Comparison of ENCODE assay signal across 13 mouse cellular contexts in the genomic region with DNA sequence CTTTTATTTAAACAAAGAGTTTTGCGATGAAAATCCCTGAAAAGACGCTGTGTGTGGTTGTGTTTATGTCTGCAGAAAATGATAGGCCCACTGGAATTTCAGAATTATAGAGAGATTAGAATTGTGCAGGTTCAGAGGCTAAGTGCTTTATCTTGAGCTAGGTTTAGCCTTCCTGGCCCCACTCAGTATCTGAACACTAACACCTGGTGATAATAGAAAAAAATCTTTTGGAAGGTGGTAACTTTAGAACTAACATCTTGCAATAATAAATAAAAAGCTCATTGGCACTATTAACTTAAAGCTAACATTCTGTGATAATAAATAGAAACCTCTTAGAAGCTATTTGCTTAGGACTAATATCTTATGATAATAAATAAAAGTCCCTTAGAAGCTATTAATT. TPM values are rescaled to one million over a fixed set of nuclear protein-coding genes. Genes with fewer than 3 reads are reported as not detected.
A peak's percentile ranks its signal among the peaks of the same experiment; 100 is the strongest.
DNase-seq lines count a peak whose midpoint lies in the region; ATAC-seq and TF ChIP-seq lines count a peak whose summit lies in the region.
"Had no signal": no experiment of that assay in that cellular context is flagged by ENCODE, and none has a peak within 500 bp of the region (broad histone marks: within the 10 kb centered on the region; RNA-seq: fewer than 3 reads in every experiment).

No protein-coding gene starts in this region.

- H3K27ac ChIP-seq in heart, embryonic 12.5 days (ENCODE audit: poor library complexity, severe bottlenecking) = no peak overlapping the region
- no peak overlapping the region for H3K27ac ChIP-seq in liver, embryonic 14.5 days
- 0 out of 2 replicates have a peak overlapping the region, but pooled peaks have one; percentile 89 for H3K27ac ChIP-seq in midbrain, embryonic 15.5 days
- no peak overlapping the region for H3K27ac ChIP-seq in midbrain, postnatal 0 days (ENCODE audit: low read depth, low read length)
- H3K27ac ChIP-seq: forebrain, embryonic 13.5 days; hindbrain, embryonic 12.5 days had no signal

- TF ChIP-seq EP300 in liver, embryonic 14.5 days (IDR thresholded peaks at IDR 0.05; ENCODE audit: low read depth) = 0 out of 2 replicates have a peak, but pooled peaks have one; percentile 15

- no peak overlapping the region for H3K4me3 ChIP-seq in heart, embryonic 12.5 days
- no peak overlapping the region for H3K4me3 ChIP-seq in liver, embryonic 14.5 days (ENCODE audit: insufficient read depth in 1 of 2, low read depth in 2 of 2, low read length in 2 of 2)
- no peak overlapping the region for H3K4me3 ChIP-seq in midbrain, embryonic 15.5 days
- H3K4me3 ChIP-seq in midbrain, postnatal 0 days (ENCODE audit: low read depth, low read length) = no peak overlapping the region

- 0 out of 2 replicates have a peak overlapping the region, but pooled peaks have one; percentile 18 for H3K9ac ChIP-seq in heart, embryonic 12.5 days
- no peak overlapping the region for H3K9ac ChIP-seq in liver, embryonic 14.5 days (replicated peaks)
- no peak overlapping the region for H3K9ac ChIP-seq in midbrain, embryonic 15.5 days
- no peak overlapping the region for H3K9ac ChIP-seq in midbrain, postnatal 0 days (replicated peaks; ENCODE audit: low read length, poor library complexity, severe bottlenecking)
- H3K9ac ChIP-seq: forebrain, embryonic 13.5 days; hindbrain, embryonic 12.5 days had no signal

- H3K27me3 ChIP-seq in heart, embryonic 12.5 days (replicated peaks) = no peaks in the 10 kb centered on the region
- H3K27me3 ChIP-seq in liver, embryonic 14.5 days (ENCODE audit: control insufficient read depth, insufficient read depth, low read length) = no peaks in the 10 kb centered on the region
- H3K27me3 ChIP-seq in midbrain, embryonic 15.5 days (replicated peaks) = no peaks in the 10 kb centered on the region
- no peaks in the 10 kb centered on the region for H3K27me3 ChIP-seq in midbrain, postnatal 0 days (ENCODE audit: insufficient read depth, low read length)
- H3K27me3 ChIP-seq: forebrain, embryonic 13.5 days; hindbrain, embryonic 12.5 days; hindbrain, embryonic 15.5 days; Patski had no signal

- WGBS in heart, embryonic 12.5 days = 67% methylated on average over 2 of the region's 2 CpGs
- WGBS in liver, embryonic 14.5 days (ENCODE audit: insufficient replicate concordance) = 48% methylated on average over 2 of the region's 2 CpGs
- 67% methylated on average over 2 of the region's 2 CpGs for WGBS in midbrain, embryonic 15.5 days
- 69% methylated on average over 2 of the region's 2 CpGs for WGBS in midbrain, postnatal 0 days

- no peak for DNase-seq in heart, adult 11 months
- no peak for DNase-seq in liver, embryonic 14.5 days (ENCODE audit: low read depth in 3 of 3, low spot score in 3 of 3)
- DNase-seq in liver = no peak
- no peak for DNase-seq in midbrain, postnatal 0 days (ENCODE audit: low spot score)
- DNase-seq: gastrocnemius, postnatal 14 days had no signal

- H3K36me3 ChIP-seq in heart, embryonic 12.5 days = no peaks in the 10 kb centered on the region
- no peaks in the 10 kb centered on the region for H3K36me3 ChIP-seq in liver, embryonic 14.5 days (replicated peaks; ENCODE audit: control insufficient read depth, insufficient read depth, low read depth)
- no peaks in the 10 kb centered on the region for H3K36me3 ChIP-seq in midbrain, embryonic 15.5 days (replicated peaks)
- H3K36me3 ChIP-seq in midbrain, postnatal 0 days (ENCODE audit: insufficient read depth, low read length) = no peaks in the 10 kb centered on the region
- H3K36me3 ChIP-seq: forebrain, embryonic 10.5 days; heart, embryonic 10.5 days; hindbrain, embryonic 12.5 days; hindbrain, embryonic 15.5 days had no signal

- H3K4me2 ChIP-seq in heart, embryonic 12.5 days = no peak overlapping the region
- H3K4me2 ChIP-seq in liver, embryonic 14.5 days (ENCODE audit: low read depth) = peak overlapping the region; percentile 67
- no peak overlapping the region for H3K4me2 ChIP-seq in midbrain, embryonic 15.5 days
- H3K4me2 ChIP-seq in midbrain, postnatal 0 days (ENCODE audit: low read depth, low read length, poor library complexity, severe bottlenecking) = no peak overlapping the region

- H3K4me1 ChIP-seq in heart, embryonic 12.5 days (replicated peaks) = no peaks in the 10 kb centered on the region
- peaks cover 0 to 7% of the 10 kb centered on the region in 2 experiments; a peak in 3 of 4 replicates for H3K4me1 ChIP-seq in liver, embryonic 14.5 days (replicated peaks; ENCODE audit: control insufficient read depth in 2 of 2, insufficient read depth in 2 of 2, low read length in 1 of 2)
- peaks cover 6% of the 10 kb centered on the region for H3K4me1 ChIP-seq in midbrain, embryonic 15.5 days
- no peaks in the 10 kb centered on the region for H3K4me1 ChIP-seq in midbrain, postnatal 0 days (ENCODE audit: insufficient read depth, low read length)
- H3K4me1 ChIP-seq: forebrain, embryonic 13.5 days; heart, embryonic 10.5 days; hindbrain, embryonic 12.5 days had no signal

- no peak for TF ChIP-seq CTCF in liver, embryonic 14.5 days (IDR thresholded peaks at IDR 0.05; ENCODE audit: low read depth)
- TF ChIP-seq CTCF in midbrain, postnatal 0 days (IDR thresholded peaks at IDR 0.05) = no peak

- H3K9me3 ChIP-seq in heart, embryonic 12.5 days (replicated peaks) = no peaks in the 10 kb centered on the region
- no peaks in the 10 kb centered on the region for H3K9me3 ChIP-seq in liver, embryonic 14.5 days (ENCODE audit: control insufficient read depth, low read length)
- no peaks in the 10 kb centered on the region for H3K9me3 ChIP-seq in midbrain, embryonic 15.5 days
- no peaks in the 10 kb centered on the region for H3K9me3 ChIP-seq in midbrain, postnatal 0 days (ENCODE audit: low read length)
- H3K9me3 ChIP-seq: forebrain, embryonic 10.5 days; forebrain, embryonic 13.5 days; heart, embryonic 10.5 days; hindbrain, embryonic 12.5 days; hindbrain, embryonic 15.5 days had no signal

- no peak for ATAC-seq in heart, embryonic 12.5 days (ENCODE audit: insufficient number of reproducible peaks, low FRiP score)
- no peak for ATAC-seq in liver, embryonic 14.5 days (ENCODE audit: insufficient read depth)
- no peak for ATAC-seq in midbrain, embryonic 15.5 days (replicated peaks)
- ATAC-seq in midbrain, postnatal 0 days (ENCODE audit: low FRiP score) = no peak
- ATAC-seq: Patski had no signal

RNA-seq across cellular contexts. Expression of gene Tmem29, which starts 1.2 kb away (rescaled TPM):
- polyA plus RNA-seq in heart, embryonic 12.5 days (2016; fragmentation: Nextera tagmentation; extraction: Ambion mirVana) = 17.5 and 20.3 TPM in 2 replicates
- 4.9 and 10.1 TPM in 2 replicates for polyA plus RNA-seq in liver, embryonic 14.5 days (2012; rRNA removed)
- 14.8 and 15.7 TPM in 2 replicates for polyA plus RNA-seq in liver, embryonic 14.5 days (2014; fragmentation: Nextera tagmentation; extraction: Ambion mirVana)
- polyA plus RNA-seq in midbrain, embryonic 15.5 days (2015; fragmentation: Nextera tagmentation; extraction: Ambion mirVana) = 70.9 and 77.2 TPM in 2 replicates
- total RNA-seq in midbrain, postnatal 0 days (2014; rRNA removed) = 53.8 and 67.6 TPM in 2 replicates
- 85.0 and 97.7 TPM in 2 replicates for polyA plus RNA-seq in midbrain, postnatal 0 days (2015; fragmentation: Nextera tagmentation; extraction: Ambion mirVana)
